Mouse (Mus musculus): ENCODE data around the gene Erc2. TPM values are rescaled to one million over a fixed set of nuclear protein-coding genes. Genes with fewer than 3 reads are reported as not detected.

The Erc2 gene
- polyA plus RNA-seq, 1 experiment from 2014 or later, result 2.5 TPM

DNA sequence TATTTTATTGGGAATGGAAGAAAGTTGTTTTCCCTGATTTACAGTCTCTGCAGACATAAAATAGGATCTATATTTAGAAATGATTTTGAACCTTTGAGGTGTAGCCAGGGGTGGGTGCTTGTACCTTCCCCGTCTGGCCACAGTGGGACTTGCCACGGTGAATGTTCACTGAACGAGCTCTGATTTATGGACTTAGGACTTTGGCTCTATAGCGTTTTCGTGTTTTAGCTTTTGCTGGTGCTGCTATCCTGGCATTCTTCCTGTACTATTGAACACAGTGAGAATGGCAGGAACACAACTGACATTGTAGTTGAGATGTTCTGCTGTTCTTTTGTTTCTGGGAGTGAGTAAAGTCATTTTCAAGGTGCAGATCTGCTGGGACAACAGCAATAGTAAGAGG is 429.4 kb downstream of the Erc2 start:
- no peaks in the 10 kb centered on the region for H3K27me3 ChIP-seq
- DNase-seq (ENCODE audit: low read depth, low spot score) (no peak), ATAC-seq (no peak)
- ChIA-PET CTCF (no interaction called here), POLR2A (no interaction called here)
- TF ChIP-seq CTCF (IDR thresholded peaks at IDR 0.05), result no peak
- in situ Hi-C loops (cut with MboI; ENCODE audit: low pct_unique_long_range_greater_than_20kb), result no loop called here

DNA sequence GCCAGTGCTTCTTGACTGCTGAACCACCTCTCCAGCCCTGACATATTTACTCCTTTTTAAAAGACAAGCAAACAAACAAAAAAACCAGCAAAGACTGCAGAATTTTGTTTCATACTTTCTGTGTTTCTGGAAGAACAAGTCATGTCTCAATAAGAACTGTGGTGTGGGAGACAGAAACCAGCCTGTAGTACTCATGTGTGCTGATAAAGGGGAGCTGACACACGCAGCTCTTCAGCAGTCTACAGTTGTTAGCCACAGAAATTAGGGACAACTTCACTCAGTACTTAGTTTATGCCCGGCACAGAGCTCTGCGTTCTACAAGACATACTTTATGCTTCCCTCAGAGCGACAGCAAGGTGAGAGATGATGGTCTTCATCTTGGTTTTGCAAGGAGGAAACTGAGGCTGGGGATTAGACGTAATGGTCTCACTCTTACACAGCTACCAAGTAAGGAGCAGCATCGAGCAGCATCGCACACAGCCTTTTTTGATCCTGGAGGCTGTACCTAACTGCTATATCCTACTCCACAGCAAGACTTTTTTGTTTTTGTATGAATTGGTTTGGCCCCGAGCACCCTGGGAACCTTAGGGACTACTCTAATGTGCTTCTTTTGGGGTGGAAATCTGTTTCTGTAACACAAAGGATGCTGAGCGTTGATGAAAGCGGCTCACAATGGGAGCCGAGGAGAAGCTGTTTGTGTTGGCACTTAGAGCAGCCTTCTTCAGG is 435.1 kb downstream of the Erc2 start:
- no peak for TF ChIP-seq CTCF (IDR thresholded peaks at IDR 0.05)
- DNase-seq (ENCODE audit: low read depth, low spot score) (no peak), ATAC-seq (no peak)
- in situ Hi-C loops (cut with MboI; ENCODE audit: low pct_unique_long_range_greater_than_20kb), result no loop called here
- CTCF ChIA-PET, result interaction anchor here (1.8 kb wide), 1 partner anchor 12 kb away, joined by 4 read pairs; no protein-coding TSS in a partner anchor
- H3K27me3 ChIP-seq, result no peaks in the 10 kb centered on the region
- POLR2A ChIA-PET, result no interaction called here

DNA sequence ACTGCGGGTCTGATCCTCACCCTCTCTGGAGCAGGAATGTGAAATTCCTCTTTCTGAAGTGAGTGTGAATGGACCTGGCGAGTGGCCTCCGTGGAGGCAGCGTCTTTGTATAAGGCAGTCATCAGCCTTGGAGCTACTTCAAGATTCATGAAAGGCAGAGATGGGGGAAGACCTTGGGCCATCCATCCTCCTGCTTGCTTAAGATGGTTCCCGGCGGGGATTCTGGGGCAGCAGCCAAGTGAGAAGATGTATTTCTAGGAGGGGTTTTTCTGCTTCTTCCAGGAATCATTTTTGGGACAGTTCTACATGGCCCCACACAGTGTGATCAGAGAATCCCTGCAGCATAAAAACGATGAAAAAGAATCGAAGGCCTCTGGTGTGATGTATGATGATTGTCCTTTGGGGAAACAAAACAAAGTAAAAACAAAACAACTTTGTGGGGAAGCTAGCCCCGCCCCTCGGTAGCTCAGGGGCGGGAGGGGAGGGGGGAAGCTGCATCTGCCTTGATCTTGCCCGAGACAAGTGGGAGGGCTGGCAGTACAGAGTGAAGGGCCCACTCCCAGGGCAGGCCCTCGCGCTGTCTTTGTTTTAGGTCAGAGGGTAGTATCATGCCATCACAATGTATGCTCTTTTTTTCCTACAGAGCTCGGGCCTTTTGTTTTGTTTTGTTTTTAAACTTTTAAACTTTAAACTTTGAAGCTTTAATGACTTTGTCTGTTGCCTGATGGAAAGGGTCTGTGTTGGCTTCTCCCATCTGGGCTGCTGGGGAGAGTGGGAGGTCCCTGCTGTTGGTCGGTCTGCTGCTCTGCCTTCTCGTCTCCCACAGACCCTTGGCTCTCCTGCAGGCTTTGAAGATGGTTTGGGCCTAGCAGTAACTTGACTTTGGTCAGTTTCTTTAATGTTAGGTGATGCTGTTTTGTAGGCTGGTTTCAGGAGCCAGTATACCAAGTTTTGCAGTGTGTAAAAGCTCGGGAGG is 435.9 kb downstream of the Erc2 start:
- no peak for TF ChIP-seq CTCF (IDR thresholded peaks at IDR 0.05)
- CTCF ChIA-PET, result interaction anchor here (1.8 kb wide), 1 partner anchor 11 kb away, joined by 4 read pairs; no protein-coding TSS in a partner anchor
- ATAC-seq (no peak), DNase-seq (ENCODE audit: low read depth, low spot score) (no peak)
- POLR2A ChIA-PET, result no interaction called here
- no peaks in the 10 kb centered on the region for H3K27me3 ChIP-seq
- in situ Hi-C loops (cut with MboI; ENCODE audit: low pct_unique_long_range_greater_than_20kb), result no loop called here

DNA sequence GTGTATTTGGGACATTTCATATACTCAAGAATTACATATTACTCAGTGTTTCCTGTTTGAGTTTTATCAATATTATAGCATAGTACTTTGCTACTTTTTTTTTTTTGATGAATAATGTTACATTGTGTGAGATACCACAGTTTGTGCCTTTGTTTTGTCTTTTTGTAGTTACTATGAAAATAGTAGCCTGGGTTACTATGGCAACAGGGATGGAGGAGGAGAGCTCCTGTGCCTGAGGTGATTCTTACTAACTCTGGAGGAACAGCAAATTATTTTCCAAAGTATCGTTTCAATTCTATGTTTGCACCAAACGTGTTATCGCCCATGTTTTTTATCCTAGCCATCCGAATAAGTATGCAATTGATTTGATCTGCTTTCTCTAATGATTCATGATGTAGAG is 438.7 kb downstream of the Erc2 start:
- ATAC-seq (no peak), DNase-seq (ENCODE audit: low read depth, low spot score) (no peak)
- H3K27me3 ChIP-seq, result no peaks in the 10 kb centered on the region
- ChIA-PET POLR2A (no interaction called here), CTCF (no interaction called here)
- in situ Hi-C loops (cut with MboI; ENCODE audit: low pct_unique_long_range_greater_than_20kb), result no loop called here
- TF ChIP-seq CTCF (IDR thresholded peaks at IDR 0.05), result no peak

DNA sequence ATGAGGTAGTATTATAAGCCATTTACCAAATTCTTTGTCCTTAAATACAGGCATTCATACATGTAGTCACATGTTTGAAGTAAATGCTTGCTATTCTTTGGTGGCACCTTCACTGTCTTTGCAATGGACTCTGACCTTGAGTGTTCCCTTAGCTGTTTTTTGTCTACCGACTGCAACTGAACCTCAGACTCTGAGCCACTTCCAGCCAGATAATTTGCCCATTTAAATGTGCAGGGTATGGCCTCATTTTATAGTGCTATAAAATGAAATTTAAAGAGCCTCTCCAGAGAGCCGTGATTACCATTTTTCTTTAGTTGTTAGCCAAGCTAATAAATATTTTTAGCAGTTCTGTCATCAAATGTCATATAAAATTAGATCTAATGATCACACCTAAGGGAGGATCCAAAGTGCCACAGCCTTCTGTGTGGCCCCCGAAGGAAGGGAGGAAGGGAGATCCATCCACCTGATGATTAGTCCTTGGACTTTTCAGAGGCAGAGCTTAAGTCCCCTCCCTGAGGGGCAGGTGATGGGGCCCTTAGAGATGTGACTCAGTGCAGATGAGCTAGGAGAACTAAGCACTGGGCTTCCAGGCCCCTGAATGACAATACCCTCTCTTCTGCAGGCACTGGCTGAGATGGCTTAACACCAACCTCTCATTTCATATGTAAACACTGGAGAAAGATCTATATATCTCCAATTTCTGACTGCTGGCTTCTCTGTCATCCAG is 439.6 kb downstream of the Erc2 start:
- in situ Hi-C loops (cut with MboI; ENCODE audit: low pct_unique_long_range_greater_than_20kb), result no loop called here
- POLR2A ChIA-PET, result no interaction called here
- TF ChIP-seq CTCF (IDR thresholded peaks at IDR 0.05), result no peak
- CTCF ChIA-PET, result no interaction called here
- no peaks in the 10 kb centered on the region for H3K27me3 ChIP-seq
- no peak for DNase-seq (ENCODE audit: low read depth, low spot score)
- no peak for ATAC-seq

DNA sequence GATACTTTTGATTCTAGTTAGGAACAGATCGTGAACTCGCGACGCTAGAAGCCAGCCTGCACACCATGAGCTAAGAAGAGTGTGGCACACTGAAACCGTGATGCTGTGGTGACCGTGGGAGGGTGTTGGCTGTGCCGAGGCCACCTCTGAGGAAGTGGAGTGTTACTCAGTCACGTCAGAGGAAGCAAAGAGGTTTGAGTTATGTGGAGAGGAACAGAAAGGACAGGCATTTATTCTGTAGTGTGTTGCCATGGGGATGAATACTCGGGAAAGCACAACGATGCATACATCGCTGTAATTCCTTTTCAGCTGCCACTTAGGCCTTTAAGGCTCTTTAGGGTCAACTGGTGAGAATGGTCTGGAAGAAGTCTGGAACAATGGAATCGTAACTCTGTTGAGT is 445.8 kb downstream of the Erc2 start:
- no peak for DNase-seq (ENCODE audit: low read depth, low spot score)
- in situ Hi-C loops (cut with MboI; ENCODE audit: low pct_unique_long_range_greater_than_20kb), result no loop called here
- no peaks in the 10 kb centered on the region for H3K27me3 ChIP-seq
- ChIA-PET CTCF (no interaction called here), POLR2A (no interaction called here)
- TF ChIP-seq CTCF (IDR thresholded peaks at IDR 0.05), result no peak
- ATAC-seq, result no peak

DNA sequence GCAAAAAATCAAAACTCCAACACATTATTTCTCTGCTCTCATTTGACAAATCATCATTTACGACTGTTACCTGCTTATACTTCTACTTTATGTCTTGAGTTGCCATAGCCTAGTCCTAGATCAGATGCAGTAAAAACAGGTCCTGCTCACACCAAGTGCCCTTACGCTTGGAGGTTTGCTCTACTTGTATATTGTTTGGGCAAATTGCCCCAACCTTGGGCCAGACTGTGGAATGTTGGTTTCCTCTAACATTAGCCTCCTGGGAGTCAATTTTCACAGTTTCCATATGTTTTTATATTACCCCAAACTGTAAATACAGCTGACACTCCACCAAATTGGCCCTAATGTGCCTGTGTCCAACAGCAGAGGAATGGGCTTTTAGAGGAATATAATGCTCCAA is 447.6 kb downstream of the Erc2 start:
- no peak for ATAC-seq
- CTCF ChIA-PET, result interaction anchor here (1.4 kb wide), 1 partner anchor 12 kb away, joined by 4 read pairs; no protein-coding TSS in a partner anchor
- DNase-seq (ENCODE audit: low read depth, low spot score), result no peak

DNA sequence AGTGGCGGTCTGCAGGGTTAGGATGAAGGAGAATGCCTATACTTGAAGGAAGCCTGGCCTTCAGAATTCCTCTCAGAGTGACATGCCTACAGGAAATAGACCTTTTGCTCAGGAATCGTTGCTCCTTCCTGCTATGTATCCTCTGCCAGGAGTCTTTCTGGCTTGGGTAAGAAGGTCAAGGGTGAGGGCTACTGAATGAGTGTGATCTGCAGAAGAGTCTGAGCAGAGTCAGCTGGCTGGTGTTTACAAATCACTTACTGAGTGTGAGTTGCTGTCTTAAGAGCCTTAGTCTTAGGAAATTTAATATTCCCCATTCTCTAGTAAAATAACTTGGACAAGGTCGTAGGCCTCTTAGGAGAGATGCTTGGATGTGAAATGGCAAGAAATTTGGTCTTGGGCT is 450.3 kb downstream of the Erc2 start:
- no peaks in the 10 kb centered on the region for H3K27me3 ChIP-seq
- DNase-seq (ENCODE audit: low read depth, low spot score) (no peak), ATAC-seq (no peak)
- in situ Hi-C loops (cut with MboI; ENCODE audit: low pct_unique_long_range_greater_than_20kb), result no loop called here
- TF ChIP-seq CTCF (IDR thresholded peaks at IDR 0.05), result no peak
- POLR2A ChIA-PET, result no interaction called here
- CTCF ChIA-PET, result no interaction called here

More for the DNA sequence above, 447.6 kb downstream of the Erc2 start:
- H3K27me3 ChIP-seq, result no peaks in the 10 kb centered on the region
- POLR2A ChIA-PET, result no interaction called here
- in situ Hi-C loops (cut with MboI; ENCODE audit: low pct_unique_long_range_greater_than_20kb), result no loop called here
- TF ChIP-seq CTCF (IDR thresholded peaks at IDR 0.05), result no peak

DNA sequence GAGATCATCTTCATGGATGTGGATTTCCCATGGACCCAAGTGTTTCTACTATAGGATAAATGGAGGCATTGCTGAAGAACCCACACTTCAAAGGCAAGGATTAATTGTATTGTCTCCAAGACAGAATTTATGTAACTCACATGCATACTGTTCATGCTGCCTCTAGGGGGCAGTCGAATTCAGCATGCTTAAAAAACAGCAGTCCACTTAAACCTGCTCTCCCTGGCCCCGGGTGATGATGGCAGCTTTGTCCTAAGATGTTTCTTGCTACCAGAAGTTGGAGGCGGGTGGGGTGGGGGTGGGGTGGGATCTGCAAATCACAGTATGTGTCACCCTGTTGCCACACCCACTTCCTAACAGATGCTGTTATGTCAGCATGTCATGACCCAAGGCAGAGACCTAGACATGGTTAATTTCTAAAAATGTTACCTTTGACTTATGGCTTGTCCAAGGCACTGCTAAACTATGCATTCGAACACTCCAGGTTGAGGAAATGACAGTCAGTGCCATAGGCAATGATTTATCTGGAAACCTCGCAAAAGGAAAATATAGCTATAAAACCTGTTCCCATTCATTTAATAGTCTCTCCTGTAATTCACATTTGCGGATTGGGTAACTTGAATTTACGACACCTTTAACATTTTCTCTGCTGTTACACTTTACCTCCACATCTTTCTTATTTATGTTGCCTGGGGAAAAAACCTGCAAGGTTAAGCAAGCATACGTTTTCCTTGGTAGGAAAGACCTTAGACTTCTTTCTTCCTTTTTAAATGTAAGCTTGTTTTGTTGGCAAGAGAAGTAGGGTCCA is 467.6 kb downstream of the Erc2 start:
- POLR2A ChIA-PET, result no interaction called here
- in situ Hi-C loops (cut with MboI; ENCODE audit: low pct_unique_long_range_greater_than_20kb), result loop anchor here (5.0 to 25.0 kb wide), 3 partner anchors 415 to 1347 kb away; partner anchors contain the start of gene Wnt5a
- CTCF ChIA-PET, result interaction anchor here (1.1 to 1.5 kb wide), 2 partner anchors 335 to 409 kb away, joined by 3 to 4 read pairs; no protein-coding TSS in a partner anchor
- DNase-seq (ENCODE audit: low read depth, low spot score) (no peak), ATAC-seq (no peak)
- peak; percentile 52 for TF ChIP-seq CTCF (IDR thresholded peaks at IDR 0.05)
- peaks cover 5% of the 10 kb centered on the region for H3K27me3 ChIP-seq

DNA sequence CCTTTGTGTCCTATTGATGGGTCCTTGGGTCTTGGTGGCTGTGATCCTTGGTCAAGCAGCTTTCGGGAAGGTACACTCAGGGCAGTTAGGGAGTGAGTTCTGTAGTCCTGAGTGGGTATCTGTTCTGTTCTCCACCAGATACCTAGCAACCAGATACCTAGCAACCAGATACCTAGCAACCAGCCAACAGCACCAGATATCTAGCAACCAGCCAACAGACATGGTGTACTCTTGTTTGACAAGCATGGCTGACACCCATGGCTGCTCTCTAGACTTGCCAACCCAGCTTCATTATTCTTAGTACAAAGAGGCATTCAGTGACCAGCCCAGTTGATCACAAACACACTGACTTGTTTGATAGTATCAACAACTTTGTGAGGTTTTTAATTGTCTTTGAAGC is 469.1 kb downstream of the Erc2 start:
- DNase-seq (ENCODE audit: low read depth, low spot score) (no peak), ATAC-seq (no peak)
- CTCF ChIA-PET, result interaction anchor here (1.7 kb wide), 1 partner anchor 11 kb away, joined by 4 read pairs; no protein-coding TSS in a partner anchor

More for the DNA sequence above, 469.1 kb downstream of the Erc2 start:
- in situ Hi-C loops (cut with MboI; ENCODE audit: low pct_unique_long_range_greater_than_20kb), result loop anchor here (5.0 to 25.0 kb wide), 3 partner anchors 413 to 1346 kb away; partner anchors contain the start of gene Wnt5a
- peaks cover 5% of the 10 kb centered on the region for H3K27me3 ChIP-seq
- TF ChIP-seq CTCF (IDR thresholded peaks at IDR 0.05), result no peak
- POLR2A ChIA-PET, result no interaction called here
